Mouse (Mus musculus): ENCODE measurements around the gene Birc5.
A peak's percentile ranks its signal among the peaks of the same experiment; 100 is the strongest.

DNA sequence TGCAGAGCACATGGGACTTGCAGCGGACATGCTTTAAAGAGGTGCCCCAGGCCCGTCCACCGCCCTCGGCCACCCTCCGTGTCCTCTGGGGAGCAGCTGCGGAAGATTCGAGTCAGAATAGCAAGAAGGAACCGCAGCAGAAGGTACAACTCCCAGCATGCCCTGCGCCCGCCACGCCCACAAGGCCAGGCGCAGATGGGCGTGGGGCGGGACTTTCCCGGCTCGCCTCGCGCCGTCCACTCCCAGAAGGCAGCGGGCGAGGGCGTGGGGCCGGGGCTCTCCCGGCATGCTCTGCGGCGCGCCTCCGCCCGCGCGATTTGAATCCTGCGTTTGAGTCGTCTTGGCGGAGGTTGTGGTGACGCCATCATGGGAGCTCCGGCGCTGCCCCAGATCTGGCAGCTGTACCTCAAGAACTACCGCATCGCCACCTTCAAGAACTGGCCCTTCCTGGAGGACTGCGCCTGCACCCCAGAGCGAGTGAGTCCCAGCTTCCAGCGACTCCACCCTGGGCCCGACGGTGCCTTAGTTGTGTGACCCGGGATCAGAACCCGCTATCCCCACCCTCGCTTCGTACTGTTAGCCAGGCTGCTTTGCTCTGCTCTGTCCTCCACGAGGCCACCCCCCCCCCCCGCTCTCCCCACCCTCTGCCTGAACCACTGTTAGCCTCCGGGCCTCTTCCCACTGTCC, at the start of gene Birc5:
- TF ChIP-seq GATA1 (IDR thresholded peaks at IDR 0.05; ENCODE audit: borderline replicate concordance, low read length) (no peak), FLI1 (IDR thresholded peaks at IDR 0.05; ENCODE audit: low read length) (peak; percentile 80; the same call in 1 of the 2 replicates)

Measured in megakaryocyte, embryonic 14.5 days (primary cell).